Mouse (Mus musculus): Measurements from ENCODE around the gene Plekha6. TPM values are rescaled to one million over a fixed set of nuclear protein-coding genes. Genes with fewer than 3 reads are reported as not detected.

Plekha6 gene
- total RNA-seq, 1 experiment: 3.5 TPM

DNA sequence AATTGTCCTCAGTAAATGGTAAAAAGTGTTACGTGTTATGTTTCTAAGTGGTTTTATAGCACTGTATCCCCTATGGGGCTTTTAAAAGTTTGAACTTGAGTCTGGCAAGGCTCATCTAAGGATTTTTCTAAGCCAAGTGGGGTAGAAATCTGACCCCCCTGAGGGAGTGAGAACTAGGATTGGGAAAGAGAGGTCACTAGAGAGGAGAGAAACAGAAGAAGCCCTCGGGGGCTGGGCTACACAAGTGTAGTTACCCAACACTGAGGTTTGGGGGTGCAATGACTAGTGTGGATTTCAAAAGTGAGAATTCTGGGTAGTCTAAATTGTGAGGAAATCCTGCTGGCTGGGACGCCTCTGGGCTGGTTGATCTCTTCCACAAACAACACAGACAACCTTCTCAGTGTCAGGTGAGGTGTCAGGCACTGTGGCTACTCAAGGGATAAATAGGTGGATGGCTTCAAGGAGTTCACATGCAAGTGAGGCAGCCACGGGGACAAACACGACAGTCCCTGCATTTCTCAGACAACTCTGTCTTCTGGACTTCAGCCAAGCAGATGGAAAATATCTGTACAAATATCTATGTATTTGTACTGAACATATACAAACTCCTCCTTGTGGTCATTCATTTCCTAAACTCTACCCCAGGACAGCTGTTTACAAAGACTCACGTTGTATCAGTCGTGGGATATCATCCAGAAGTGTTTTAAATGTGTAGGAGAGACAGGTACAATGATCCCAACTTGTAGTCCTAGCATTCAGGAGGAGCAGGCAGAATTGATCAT lies 43.9 kb upstream of the Plekha6 start:
- Histone ChIP-seq H3K4me1 (ENCODE audit: control insufficient read depth in 2 of 2, insufficient read depth in 2 of 2, low read length in 2 of 2, poor library complexity in 1 of 2) (peaks cover 0 to 5% of the 10 kb centered on the region in 2 experiments; a peak in 3 of 4 replicates), H3K4me3 (ENCODE audit: insufficient read depth in 1 of 2, low read depth in 1 of 2, low read length in 2 of 2, poor library complexity in 1 of 2, severe bottlenecking in 1 of 2) (no peak overlapping the region), H3K36me3 (ENCODE audit: control insufficient read depth, insufficient read depth, low read length, poor library complexity, severe bottlenecking) (no peaks in the 10 kb centered on the region), H3K27ac (ENCODE audit: insufficient read depth, low read depth, low read length, poor library complexity, severe bottlenecking) (no peak overlapping the region), H3K9me3 (ENCODE audit: control insufficient read depth, insufficient read depth, low read depth, low read length) (no peaks in the 10 kb centered on the region), H3K9ac (ENCODE audit: insufficient read depth, low read depth, low read length, poor library complexity, severe bottlenecking) (no peak overlapping the region)
- in situ Hi-C loops (cut with MboI; ENCODE audit: low sequenced_read_pairs in 2 of 2, unreplicated experiment in 2 of 2): no loop called here
- DNase-seq (ENCODE audit: low read depth, low spot score): no peak
- TF ChIP-seq ZC3H11A (IDR thresholded peaks at IDR 0.05; ENCODE audit: borderline replicate concordance, low read depth, low read length) (no peak), ZNF384 (IDR thresholded peaks at IDR 0.05; ENCODE audit: low read depth, low read length) (no peak), CHD2 (IDR thresholded peaks at IDR 0.05; ENCODE audit: low read depth, low read length) (no peak), MAFK (IDR thresholded peaks at IDR 0.05; ENCODE audit: insufficient read depth, low read depth, low read length) (no peak), HCFC1 (IDR thresholded peaks at IDR 0.05; ENCODE audit: borderline replicate concordance, insufficient read depth, low read length) (no peak)

GRCm38 (mm10) chr1:133121246-133121645 lies 42.8 kb upstream of the Plekha6 start:
- Histone ChIP-seq H3K4me3 (ENCODE audit: insufficient read depth in 1 of 2, low read depth in 1 of 2, low read length in 2 of 2, poor library complexity in 1 of 2, severe bottlenecking in 1 of 2) (no peak overlapping the region), H3K4me1 (ENCODE audit: control insufficient read depth in 2 of 2, insufficient read depth in 2 of 2, low read length in 2 of 2, poor library complexity in 1 of 2) (peaks cover 4 to 5% of the 10 kb centered on the region in 2 experiments; a peak in 3 of 4 replicates), H3K9me3 (ENCODE audit: control insufficient read depth, insufficient read depth, low read depth, low read length) (no peaks in the 10 kb centered on the region), H3K36me3 (ENCODE audit: control insufficient read depth, insufficient read depth, low read length, poor library complexity, severe bottlenecking) (no peaks in the 10 kb centered on the region), H3K9ac (ENCODE audit: insufficient read depth, low read depth, low read length, poor library complexity, severe bottlenecking) (no peak overlapping the region), H3K27ac (ENCODE audit: insufficient read depth, low read depth, low read length, poor library complexity, severe bottlenecking) (no peak overlapping the region)
- TF ChIP-seq CHD2 (IDR thresholded peaks at IDR 0.05; ENCODE audit: low read depth, low read length) (no peak), HCFC1 (IDR thresholded peaks at IDR 0.05; ENCODE audit: borderline replicate concordance, insufficient read depth, low read length) (no peak), MAFK (IDR thresholded peaks at IDR 0.05; ENCODE audit: insufficient read depth, low read depth, low read length) (no peak), ZC3H11A (IDR thresholded peaks at IDR 0.05; ENCODE audit: borderline replicate concordance, low read depth, low read length) (no peak), ZNF384 (IDR thresholded peaks at IDR 0.05; ENCODE audit: low read depth, low read length) (no peak)
- in situ Hi-C loops (cut with MboI; ENCODE audit: low sequenced_read_pairs in 2 of 2, unreplicated experiment in 2 of 2): no loop called here
- DNase-seq (ENCODE audit: low read depth, low spot score): no peak

GRCm38 (mm10) chr1:133124137-133124536 lies 39.9 kb upstream of the Plekha6 start:
- no peak overlapping the region for H3K4me3 ChIP-seq (ENCODE audit: insufficient read depth in 1 of 2, low read depth in 1 of 2, low read length in 2 of 2, poor library complexity in 1 of 2, severe bottlenecking in 1 of 2)
- no peak overlapping the region for H3K27ac ChIP-seq (ENCODE audit: insufficient read depth, low read depth, low read length, poor library complexity, severe bottlenecking)
- no peaks in the 10 kb centered on the region for H3K9me3 ChIP-seq (ENCODE audit: control insufficient read depth, insufficient read depth, low read depth, low read length)
- no peaks in the 10 kb centered on the region for H3K36me3 ChIP-seq (ENCODE audit: control insufficient read depth, insufficient read depth, low read length, poor library complexity, severe bottlenecking)
- H3K4me1 ChIP-seq (ENCODE audit: control insufficient read depth in 2 of 2, insufficient read depth in 2 of 2, low read length in 2 of 2, poor library complexity in 1 of 2): peaks cover 10 to 28% of the 10 kb centered on the region in 2 experiments
- no peak overlapping the region for H3K9ac ChIP-seq (ENCODE audit: insufficient read depth, low read depth, low read length, poor library complexity, severe bottlenecking)
- TF ChIP-seq HCFC1 (IDR thresholded peaks at IDR 0.05; ENCODE audit: borderline replicate concordance, insufficient read depth, low read length) (no peak), ZNF384 (IDR thresholded peaks at IDR 0.05; ENCODE audit: low read depth, low read length) (no peak), CHD2 (IDR thresholded peaks at IDR 0.05; ENCODE audit: low read depth, low read length) (no peak), MAFK (IDR thresholded peaks at IDR 0.05; ENCODE audit: insufficient read depth, low read depth, low read length) (no peak), ZC3H11A (IDR thresholded peaks at IDR 0.05; ENCODE audit: borderline replicate concordance, low read depth, low read length) (no peak)
- in situ Hi-C loops (cut with MboI; ENCODE audit: low sequenced_read_pairs in 2 of 2, unreplicated experiment in 2 of 2): no loop called here
- no peak for DNase-seq (ENCODE audit: low read depth, low spot score)

DNA sequence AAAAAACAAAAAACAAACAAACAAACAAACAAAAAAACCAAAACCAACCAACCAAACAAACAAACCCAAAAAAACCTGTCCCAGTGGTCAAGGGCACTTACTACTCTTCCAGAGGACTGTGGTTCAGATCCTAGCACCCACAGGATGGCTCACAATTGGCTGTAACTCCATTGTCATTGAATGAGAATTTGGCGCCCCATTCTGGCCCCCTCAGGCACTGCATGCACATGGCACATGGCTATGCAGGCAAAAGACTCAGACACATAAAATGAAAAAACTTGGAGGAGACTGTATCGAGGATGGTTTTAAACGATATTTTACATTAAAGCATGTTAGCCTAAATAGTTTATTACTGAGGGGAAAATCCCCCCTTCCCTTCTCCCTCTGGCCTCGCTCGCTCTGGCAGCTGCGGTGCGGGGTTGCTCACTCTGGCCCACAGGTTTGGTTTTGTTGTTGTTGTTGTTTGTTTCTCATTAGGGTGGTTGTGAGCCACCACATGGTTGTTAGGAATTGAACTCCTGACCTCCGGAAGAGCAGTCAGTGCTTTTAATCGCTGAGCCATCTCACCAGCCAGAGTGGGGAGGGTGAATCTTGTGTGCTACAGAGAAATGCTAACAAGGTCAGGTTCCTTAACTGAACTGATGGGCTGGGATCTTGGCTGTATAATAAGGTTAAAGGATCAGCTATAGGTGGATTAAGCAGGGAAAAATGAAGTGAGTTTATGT lies 38.2 kb upstream of the Plekha6 start:
- H3K4me1 ChIP-seq (ENCODE audit: control insufficient read depth in 2 of 2, insufficient read depth in 2 of 2, low read length in 2 of 2, poor library complexity in 1 of 2): peaks cover 9 to 28% of the 10 kb centered on the region in 2 experiments
- H3K27ac ChIP-seq (ENCODE audit: insufficient read depth, low read depth, low read length, poor library complexity, severe bottlenecking): peak overlapping the region; percentile 74; the same call in 1 of the 2 replicates
- TF ChIP-seq MAFK (IDR thresholded peaks at IDR 0.05; ENCODE audit: insufficient read depth, low read depth, low read length): no peak
- TF ChIP-seq HCFC1 (IDR thresholded peaks at IDR 0.05; ENCODE audit: borderline replicate concordance, insufficient read depth, low read length): no peak
- TF ChIP-seq CHD2 (IDR thresholded peaks at IDR 0.05; ENCODE audit: low read depth, low read length): no peak
- no peak for TF ChIP-seq ZNF384 (IDR thresholded peaks at IDR 0.05; ENCODE audit: low read depth, low read length)
- TF ChIP-seq ZC3H11A (IDR thresholded peaks at IDR 0.05; ENCODE audit: borderline replicate concordance, low read depth, low read length): no peak; the same call in 1 of the 2 replicates
- peak overlapping the region; percentile 1; the same call in 1 of the 2 replicates for H3K9ac ChIP-seq (ENCODE audit: insufficient read depth, low read depth, low read length, poor library complexity, severe bottlenecking)
- peak; percentile 53 for DNase-seq (ENCODE audit: low read depth, low spot score)
- no peaks in the 10 kb centered on the region for H3K9me3 ChIP-seq (ENCODE audit: control insufficient read depth, insufficient read depth, low read depth, low read length)
- no peaks in the 10 kb centered on the region for H3K36me3 ChIP-seq (ENCODE audit: control insufficient read depth, insufficient read depth, low read length, poor library complexity, severe bottlenecking)
- in situ Hi-C loops (cut with MboI; ENCODE audit: low sequenced_read_pairs in 2 of 2, unreplicated experiment in 2 of 2): loop anchor here (25.0 kb wide), 1 partner anchor 89 kb away; the partner anchor contains the start of genes Mdm4 (in 2 of the 2) and Pik3c2b (in 2 of the 2)
- H3K4me3 ChIP-seq (ENCODE audit: insufficient read depth in 1 of 2, low read depth in 1 of 2, low read length in 2 of 2, poor library complexity in 1 of 2, severe bottlenecking in 1 of 2): no peak overlapping the region

Measured in ES-E14 (cell line).